Mouse (Mus musculus) C2C12 (cell line): ENCODE results near the gene Xpo1.

ENCODE experiments used
- CTCF ChIP-seq: IDR thresholded peaks from one replicate; pipeline ENCODE4 v1.5.1; 2011; ENCODE audit not compliant: control insufficient read depth, insufficient read depth, insufficient read length
- MAX ChIP-seq: IDR thresholded peaks from one replicate; pipeline ENCODE4 v1.6.1; 2011; ENCODE audit warnings: mild to moderate bottlenecking, control low read depth
- MYOD1 ChIP-seq: IDR thresholded peaks from one replicate; pipeline ENCODE4 v1.6.1; 2011; ENCODE audit warnings: low read depth; ENCODE audit not compliant: control insufficient read depth, insufficient read length
- MYOG ChIP-seq: IDR thresholded peaks from one replicate; pipeline ENCODE4 v1.6.1; 2011; ENCODE audit not compliant: control insufficient read depth, insufficient read length; ENCODE audit errors: extremely low read depth
- USF1 ChIP-seq: IDR thresholded peaks from one replicate; pipeline ENCODE4 v1.6.1; 2011; ENCODE audit warnings: low read depth, mild to moderate bottlenecking, control low read depth, moderate library complexity

- TF ChIP-seq CTCF (no peak), MYOG (no peak), MYOD1 (no peak), MAX (no peak), USF1 (no peak)
Measured at GRCm38 (mm10) chr11:23298301-23298700, 42.5 kb downstream of the Xpo1 start.
